Mouse (Mus musculus) monocyte, adult 2 months (primary cell): ENCODE measurements around the gene Lpcat3.
"Not testable (repeated sequence)": the region's sequence is repeated elsewhere in the genome, so short reads cannot be mapped to it uniquely, and the experiment has no call there.

Experiments used
- DNase-seq, 2 experiments: peaks; one replicate each; pipeline ENCODE4 v3.0.0; 2022; ENCODE audit warnings: low spot score in 2 of 2, low read depth in 1 of 2

Gene Lpcat3

GRCm38 (mm10) chr6:124662477-124663423 lies at the start of gene Lpcat3:
Gene Lpcat3, plus strand, starts transcription at chr6:124663027.
- DNase-seq: peak; percentile 92 to 97

GRCm38 (mm10) chr6:124625612-124626011 lies 37.2 kb upstream of the Lpcat3 start:
- DNase-seq: no peak

GRCm38 (mm10) chr6:124626184-124626583 lies 36.6 kb upstream of the Lpcat3 start:
- not testable (repeated sequence) for DNase-seq

GRCm38 (mm10) chr6:124630763-124631162 lies 32.1 kb upstream of the Lpcat3 start:
- DNase-seq: no peak

GRCm38 (mm10) chr6:124635985-124636384 lies 26.8 kb upstream of the Lpcat3 start, which contains the start of gene C1s2:
Gene C1s2, minus strand, starts transcription at chr6:124636085.
- DNase-seq: not testable (repeated sequence)

- peak; percentile 32 to 45 for DNase-seq
Observed at GRCm38 (mm10) chr6:124636858-124637460, 25.9 kb upstream of the Lpcat3 start.

GRCm38 (mm10) chr6:124640041-124640440 lies 22.8 kb upstream of the Lpcat3 start:
- no peak for DNase-seq

- peak in 1 of 2 experiments; percentile 57 for DNase-seq
Observed at GRCm38 (mm10) chr6:124640997-124641396, 21.8 kb upstream of the Lpcat3 start.

- DNase-seq: no peak
Observed at GRCm38 (mm10) chr6:124646394-124646793, 16.4 kb upstream of the Lpcat3 start.

- DNase-seq: no peak
Observed at GRCm38 (mm10) chr6:124655893-124656292, 6.9 kb upstream of the Lpcat3 start.

GRCm38 (mm10) chr6:124658067-124658466 lies 4.8 kb upstream of the Lpcat3 start:
- DNase-seq: no peak

GRCm38 (mm10) chr6:124661156-124661806 lies 1.5 kb upstream of the Lpcat3 start:
- DNase-seq: no peak

GRCm38 (mm10) chr6:124661995-124662394 lies 832 bp upstream of the Lpcat3 start:
- DNase-seq: no peak

GRCm38 (mm10) chr6:124663424-124663795 lies 583 bp downstream of the Lpcat3 start:
- DNase-seq: no peak

GRCm38 (mm10) chr6:124664256-124664655 lies 1.4 kb downstream of the Lpcat3 start:
- DNase-seq: no peak

GRCm38 (mm10) chr6:124665011-124665410 lies 2.2 kb downstream of the Lpcat3 start:
- no peak for DNase-seq

GRCm38 (mm10) chr6:124669234-124669859 lies 6.5 kb downstream of the Lpcat3 start:
- no peak for DNase-seq

GRCm38 (mm10) chr6:124670281-124670900 lies 7.6 kb downstream of the Lpcat3 start:
- DNase-seq: no peak

GRCm38 (mm10) chr6:124672100-124672499 lies 9.3 kb downstream of the Lpcat3 start:
- no peak for DNase-seq

GRCm38 (mm10) chr6:124673619-124674018 lies 10.8 kb downstream of the Lpcat3 start:
- DNase-seq: no peak

GRCm38 (mm10) chr6:124674591-124674990 lies 11.8 kb downstream of the Lpcat3 start:
- DNase-seq: no peak
